Mouse (Mus musculus): ENCODE data around the gene Mog.

DNA sequence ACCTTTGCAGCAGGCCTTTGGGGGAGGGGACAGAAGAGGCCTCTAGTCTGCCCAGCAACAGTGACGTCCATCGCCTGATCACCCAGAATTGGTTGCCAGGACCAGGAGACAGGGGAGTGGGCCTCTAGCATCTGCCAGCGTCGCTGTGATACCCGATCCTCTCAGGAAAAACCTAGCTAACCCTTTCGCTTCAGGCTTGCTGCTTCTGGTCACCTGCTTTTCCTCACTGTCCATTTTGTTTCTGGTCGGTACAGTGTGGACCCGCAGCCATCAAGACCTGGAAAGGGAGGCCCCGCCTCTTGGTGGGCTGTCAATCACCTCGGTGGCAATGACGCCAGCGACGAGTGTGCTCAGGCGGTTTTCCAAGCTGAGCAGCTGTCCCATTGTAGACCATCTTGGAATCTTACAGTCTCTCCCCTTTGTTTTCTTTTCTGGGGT is 5.5 kb upstream of the Mog start:
- TF ChIP-seq CTCF (IDR thresholded peaks at IDR 0.05; ENCODE audit: low read depth) (no peak), EP300 (optimal IDR thresholded peaks at IDR 0.05) (no peak)

All from stomach, postnatal 0 days (tissue).